Mouse (Mus musculus) liver, postnatal 0 days (tissue): Measurements from ENCODE around the gene Agmat. TPM values are rescaled to one million over a fixed set of nuclear protein-coding genes. Genes with fewer than 3 reads are reported as not detected.

Experiments
- ATAC-seq: fragments of 200-750 bp; cut with Nextera tagmentation; 2 replicates; pipeline ENCODE4 v1.8.0; 2017; ENCODE audit warnings: mild to moderate bottlenecking, moderate library complexity
- DNase-seq: peaks from one replicate; pipeline ENCODE4 v3.0.0-alpha.2; 2016
- H3K27ac ChIP-seq: fragments of 300-500 bp; sonication (generic); 2 replicates; pipeline ENCODE4 v1.5.1; 2014; ENCODE audit warnings: antibody characterized with exemption, moderate library complexity, mild to moderate bottlenecking, low read depth
- H3K27me3 ChIP-seq: fragments of 300-500 bp; sonication (generic); 2 replicates; pipeline ENCODE4 v1.6.1; 2014; ENCODE audit warnings: low read length, control low read depth, mixed read lengths; ENCODE audit not compliant: insufficient read depth
- H3K36me3 ChIP-seq: fragments of 300-500 bp; sonication (generic); replicated peaks from 2 replicates; pipeline ENCODE4 v1.6.1; 2014; ENCODE audit warnings: mild to moderate bottlenecking, control low read depth, low read length, moderate library complexity, mixed read lengths; ENCODE audit not compliant: insufficient read depth
- H3K4me1 ChIP-seq: fragments of 300-500 bp; sonication (generic); 2 replicates; pipeline ENCODE4 v1.6.1; 2014; ENCODE audit warnings: antibody characterized with exemption, mild to moderate bottlenecking, control low read depth; ENCODE audit not compliant: insufficient read depth
- H3K4me2 ChIP-seq: fragments of 300-500 bp; sonication (generic); 2 replicates; pipeline ENCODE4 v1.6.1; 2014; ENCODE audit warnings: low read depth, mild to moderate bottlenecking, low read length, moderate library complexity, mixed read lengths
- H3K4me3 ChIP-seq: fragments of 300-500 bp; sonication (generic); 2 replicates; pipeline ENCODE4 v1.5.1; 2014; ENCODE audit warnings: low read depth, low read length
- H3K9ac ChIP-seq: fragments of 300-500 bp; sonication (generic); replicated peaks from 2 replicates; pipeline ENCODE4 v1.6.1; 2014; ENCODE audit warnings: mild to moderate bottlenecking, moderate library complexity
- H3K9me3 ChIP-seq: fragments of 300-500 bp; sonication (generic); 2 replicates; pipeline ENCODE4 v1.6.1; 2016; ENCODE audit warnings: mild to moderate bottlenecking, control low read depth, low read length, mixed read lengths
- CTCF ChIP-seq: sonication (generic); IDR thresholded peaks from 2 replicates; pipeline ENCODE4 v1.5.1; 2016; ENCODE audit warnings: antibody characterized with exemption, low read depth
- EP300 ChIP-seq: IDR thresholded peaks from 2 replicates; pipeline ENCODE4 v1.6.1; 2016; ENCODE audit warnings: antibody characterized with exemption, low read depth, mild to moderate bottlenecking
- WGBS: fragments of 180-500 bp; shearing (Covaris S2); extraction: QIAGEN DNeasy Blood & Tissue Kit; methylation state at CpG from one replicate; pipeline ENCODE4 v1.1.7; 2014; ENCODE audit not compliant: insufficient replicate concordance; 5-methylcytosine and 5-hydroxymethylcytosine counted together
- polyA plus RNA-seq: library from polyadenylated mRNA; unstranded; fragments of >200 nt; fragmentation: Nextera tagmentation; extraction: Ambion mirVana; gene quantifications from 2 replicates; pipeline ENCODE4 v1.2.1, GENCODE M21; 2015

Agmat gene
- polyA plus RNA-seq, 1 experiment from 2014 or later = 105 TPM

GRCm38 (mm10) chr4:141741856-141742255 lies 4.6 kb upstream of the Agmat start:
- no peaks in the 10 kb centered on the region for H3K36me3 ChIP-seq
- H3K27me3 ChIP-seq = no peaks in the 10 kb centered on the region
- H3K9me3 ChIP-seq = no peaks in the 10 kb centered on the region
- H3K4me2 ChIP-seq = no peak overlapping the region
- peak overlapping the region; percentile 90 for H3K27ac ChIP-seq
- DNase-seq (peak; percentile 73), ATAC-seq (peak; percentile 98)
- TF ChIP-seq CTCF (no peak), EP300 (peak; percentile 64)
- no peaks in the 10 kb centered on the region for H3K4me1 ChIP-seq
- H3K9ac ChIP-seq = no peak overlapping the region
- WGBS = 52% methylated on average over 9 of the region's 9 CpGs
- no peak overlapping the region for H3K4me3 ChIP-seq

- ATAC-seq (peak; percentile 29), DNase-seq (no peak)
- no peak for TF ChIP-seq CTCF
- TF ChIP-seq EP300 = no peak
- H3K9ac ChIP-seq = peak overlapping the region; percentile 16; the same call in 1 of the 2 replicates
- H3K4me1 ChIP-seq = no peaks in the 10 kb centered on the region
- peak overlapping the region; percentile 90 for H3K27ac ChIP-seq
- H3K4me3 ChIP-seq = no peak overlapping the region
- no peaks in the 10 kb centered on the region for H3K36me3 ChIP-seq
- H3K4me2 ChIP-seq = no peak overlapping the region
- no peaks in the 10 kb centered on the region for H3K27me3 ChIP-seq
- no peaks in the 10 kb centered on the region for H3K9me3 ChIP-seq
- WGBS = 75% methylated on average over 4 of the region's 4 CpGs
These were observed 4.1 kb upstream of the Agmat start for GRCm38 (mm10) chr4:141742381-141742780.

- Histone ChIP-seq H3K27me3 (no peaks in the 10 kb centered on the region), H3K4me1 (peaks cover 19% of the 10 kb centered on the region), H3K4me3 (peak overlapping the region; percentile 10; the same call in 1 of the 2 replicates), H3K9me3 (no peaks in the 10 kb centered on the region), H3K27ac (peak overlapping the region; percentile 89), H3K9ac (peak overlapping the region; percentile 34), H3K4me2 (peak overlapping the region; percentile 55), H3K36me3 (no peaks in the 10 kb centered on the region)
- WGBS = 44% methylated on average over 11 of the region's 11 CpGs
- peak; percentile 26; the same call in 1 of the 2 replicates for ATAC-seq
- peak; percentile 55 for DNase-seq
- TF ChIP-seq CTCF (no peak), EP300 (no peak)
These were observed 3.1 kb downstream of the Agmat start for GRCm38 (mm10) chr4:141749557-141749956.

GRCm38 (mm10) chr4:141750826-141751225 lies 4.4 kb downstream of the Agmat start:
- ATAC-seq (no peak), DNase-seq (no peak)
- TF ChIP-seq EP300 (no peak), CTCF (no peak)
- H3K27ac ChIP-seq = peak overlapping the region; percentile 96
- peaks cover 19% of the 10 kb centered on the region for H3K4me1 ChIP-seq
- peak overlapping the region; percentile 61; the same call in 1 of the 2 replicates for H3K4me2 ChIP-seq
- H3K9ac ChIP-seq = peak overlapping the region; percentile 13; the same call in 1 of the 2 replicates
- no peaks in the 10 kb centered on the region for H3K27me3 ChIP-seq
- no peak overlapping the region for H3K4me3 ChIP-seq
- no peaks in the 10 kb centered on the region for H3K9me3 ChIP-seq
- 75% methylated on average over 3 of the region's 3 CpGs for WGBS
- no peaks in the 10 kb centered on the region for H3K36me3 ChIP-seq

- peak; percentile 43 for DNase-seq
- Histone ChIP-seq H3K4me1 (peaks cover 19% of the 10 kb centered on the region), H3K36me3 (no peaks in the 10 kb centered on the region), H3K9me3 (no peaks in the 10 kb centered on the region), H3K4me3 (0 out of 2 replicates have a peak overlapping the region, but pooled peaks have one; percentile 4), H3K4me2 (peak overlapping the region; percentile 61), H3K27me3 (no peaks in the 10 kb centered on the region), H3K9ac (peak overlapping the region; percentile 31), H3K27ac (peak overlapping the region; percentile 96)
- TF ChIP-seq EP300 (peak; percentile 98), CTCF (no peak)
- WGBS = 20% methylated on average over 4 of the region's 4 CpGs
- ATAC-seq = peak; percentile 88
These were observed 5.1 kb downstream of the Agmat start for GRCm38 (mm10) chr4:141751419-141752075.

GRCm38 (mm10) chr4:141752076-141752421 lies 5.6 kb downstream of the Agmat start:
- TF ChIP-seq EP300 (peak; percentile 66), CTCF (peak; percentile 63)
- DNase-seq = peak; percentile 67
- H3K4me1 ChIP-seq = peaks cover 19% of the 10 kb centered on the region
- peak overlapping the region; percentile 61 for H3K4me2 ChIP-seq
- ATAC-seq = peak; percentile 89
- 18% methylated on average over 4 of the region's 4 CpGs for WGBS
- no peaks in the 10 kb centered on the region for H3K9me3 ChIP-seq
- peak overlapping the region; percentile 31; the same call in 1 of the 2 replicates for H3K9ac ChIP-seq
- 0 out of 2 replicates have a peak overlapping the region, but pooled peaks have one; percentile 4 for H3K4me3 ChIP-seq
- H3K27ac ChIP-seq = peak overlapping the region; percentile 96
- H3K27me3 ChIP-seq = no peaks in the 10 kb centered on the region
- H3K36me3 ChIP-seq = no peaks in the 10 kb centered on the region
